Mouse (Mus musculus): ENCODE data around the gene Ddit4.
"Not testable (repeated sequence)": the region's sequence is repeated elsewhere in the genome, so short reads cannot be mapped to it uniquely, and the experiment has no call there.

Gene Ddit4

DNA sequence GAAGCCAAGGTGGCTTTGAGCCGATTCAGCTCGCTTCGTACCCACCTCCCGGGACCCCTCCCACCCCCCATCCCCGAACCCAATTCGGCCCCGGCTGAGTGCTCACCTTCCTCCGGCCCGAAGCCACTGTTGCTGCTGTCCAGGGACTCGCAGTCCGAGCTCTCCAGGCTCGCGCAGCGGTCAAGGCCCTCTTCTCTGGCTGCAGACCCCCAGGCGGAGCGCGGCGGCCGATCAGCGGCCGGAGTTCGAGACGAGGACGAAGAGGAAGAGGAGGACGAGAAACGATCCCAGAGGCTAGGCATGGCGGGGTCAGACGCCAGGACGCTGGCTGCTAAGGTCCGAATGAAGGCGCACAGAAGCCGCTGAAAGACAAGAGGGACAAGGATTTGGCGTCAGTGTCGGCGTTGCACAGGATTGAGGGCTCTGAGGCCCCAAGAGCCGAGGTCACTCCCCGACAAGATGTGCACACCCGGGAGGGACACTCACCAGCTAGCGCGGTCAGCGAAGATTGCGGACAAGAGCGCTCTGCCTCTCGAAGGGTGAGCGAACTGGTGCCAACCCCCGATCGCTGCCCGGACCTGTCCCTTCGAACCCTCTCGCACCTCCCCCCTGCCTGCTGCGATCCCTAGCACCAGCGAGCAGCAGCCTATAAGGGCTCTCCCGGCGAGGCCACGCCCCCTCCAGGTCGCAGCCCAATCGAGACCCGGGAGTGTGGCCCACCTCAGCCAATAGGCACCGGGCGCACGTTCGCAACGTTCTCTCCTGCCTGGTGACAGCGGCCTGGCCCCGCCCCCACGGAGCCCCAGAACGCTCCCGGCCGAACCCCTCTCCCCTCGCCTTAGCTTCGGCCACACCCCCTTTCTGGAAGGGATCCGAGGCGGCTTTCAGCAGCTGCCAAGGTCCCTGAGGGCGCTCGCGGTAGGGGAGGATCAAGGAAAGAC lies at the start of gene Ddit4:
Ddit4 (minus strand) TSS at position 624 of the 941 bp plus-strand sequence.
- peak; percentile 99 to 100 for DNase-seq

DNA sequence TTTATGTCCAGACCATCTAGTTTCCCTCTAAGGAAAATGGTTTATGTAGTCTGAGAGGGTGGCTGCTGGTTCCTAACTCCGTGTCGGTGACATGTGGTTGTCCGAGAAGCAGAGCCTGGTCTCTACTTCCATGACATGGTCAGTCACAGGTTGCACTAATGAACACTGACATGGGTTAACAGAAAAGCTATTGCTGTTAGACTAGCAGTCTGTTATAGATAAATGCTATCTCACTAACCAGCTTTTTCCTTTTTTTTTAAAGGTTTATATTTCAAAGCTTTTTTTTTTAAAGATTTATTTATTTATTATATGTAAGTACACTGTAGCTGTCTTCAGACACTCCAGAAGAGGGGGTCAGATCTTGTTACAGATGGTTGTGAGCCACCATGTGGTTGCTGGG lies 47.4 kb upstream of the Ddit4 start:
- no peak for DNase-seq

DNA sequence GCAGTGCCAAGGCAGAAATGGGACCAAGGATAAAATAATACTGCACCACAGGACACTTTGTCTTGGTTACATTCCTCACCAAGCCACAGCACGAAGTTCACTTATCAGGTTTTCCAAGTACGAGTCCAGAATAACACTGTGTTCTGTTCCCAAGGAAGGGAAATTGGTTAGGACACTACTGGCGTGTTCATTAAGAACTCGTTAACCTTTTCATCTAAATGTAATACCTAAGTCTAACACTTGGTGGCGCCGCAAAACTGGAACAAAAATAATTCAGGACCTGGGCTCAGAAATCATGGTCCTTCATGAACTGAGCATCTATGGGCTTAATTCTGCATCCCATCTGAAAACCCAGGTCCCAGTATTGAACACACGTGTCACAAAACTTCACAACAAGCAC lies 46.0 kb upstream of the Ddit4 start:
- DNase-seq = peak in 1 of 2 experiments; percentile 67

DNA sequence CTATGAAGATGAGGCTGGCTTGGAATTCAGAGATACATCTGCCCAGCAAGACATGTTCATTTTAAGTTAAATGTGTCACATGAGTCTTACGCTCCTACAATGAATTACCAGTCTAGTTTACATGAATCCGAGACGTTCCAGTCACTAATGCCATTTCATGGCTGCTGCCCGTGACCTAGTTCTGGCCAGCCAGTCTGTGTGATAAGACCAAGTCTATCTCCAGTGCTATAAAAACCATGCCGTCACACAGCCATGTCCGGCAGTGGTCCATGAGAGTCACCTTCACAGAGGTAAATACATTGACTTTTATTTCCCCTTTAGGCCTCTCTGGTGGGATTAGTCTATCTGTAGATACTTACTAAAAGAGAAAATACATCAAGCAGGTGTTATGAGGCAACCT lies 44.3 kb upstream of the Ddit4 start:
- no peak for DNase-seq

DNA sequence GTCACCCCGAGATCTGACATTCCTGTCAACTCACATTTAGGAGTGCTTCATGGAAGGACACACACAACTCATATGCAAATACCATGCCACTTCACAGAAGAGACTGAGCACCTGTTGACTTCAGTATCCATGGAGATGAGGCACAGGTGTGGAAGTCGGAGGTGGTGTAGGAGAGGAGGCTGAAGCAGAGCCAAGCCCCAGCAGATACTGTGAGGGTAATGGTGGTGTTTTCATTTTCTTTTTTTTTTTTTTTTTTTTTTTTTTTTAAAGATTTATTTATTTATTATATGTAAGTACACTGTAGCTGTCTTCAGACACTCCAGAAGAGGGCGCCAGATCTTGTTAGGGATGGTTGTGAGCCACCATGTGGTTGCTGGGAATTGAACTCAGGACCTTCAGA lies 42.2 kb upstream of the Ddit4 start:
- DNase-seq = not testable (repeated sequence)

DNA sequence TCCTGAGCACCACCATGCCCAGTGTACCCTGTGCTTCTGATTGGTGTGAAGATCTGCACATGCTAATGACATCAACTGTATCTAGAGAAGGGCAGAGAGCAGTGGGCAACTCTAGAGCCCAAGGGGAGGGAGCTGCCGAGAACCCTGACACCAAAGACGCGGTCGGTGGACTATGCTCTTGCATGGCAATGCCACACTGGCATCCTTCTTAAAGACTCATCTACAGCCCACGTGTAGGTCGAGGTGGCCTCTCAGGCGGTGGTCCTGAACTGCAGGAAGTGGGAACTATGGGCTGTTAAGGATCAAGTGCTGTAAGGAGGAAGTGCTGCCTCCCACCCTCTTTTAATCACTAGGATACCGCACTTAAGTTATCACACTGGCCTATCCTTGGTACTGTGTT lies 40.4 kb upstream of the Ddit4 start:
- no peak for DNase-seq

DNA sequence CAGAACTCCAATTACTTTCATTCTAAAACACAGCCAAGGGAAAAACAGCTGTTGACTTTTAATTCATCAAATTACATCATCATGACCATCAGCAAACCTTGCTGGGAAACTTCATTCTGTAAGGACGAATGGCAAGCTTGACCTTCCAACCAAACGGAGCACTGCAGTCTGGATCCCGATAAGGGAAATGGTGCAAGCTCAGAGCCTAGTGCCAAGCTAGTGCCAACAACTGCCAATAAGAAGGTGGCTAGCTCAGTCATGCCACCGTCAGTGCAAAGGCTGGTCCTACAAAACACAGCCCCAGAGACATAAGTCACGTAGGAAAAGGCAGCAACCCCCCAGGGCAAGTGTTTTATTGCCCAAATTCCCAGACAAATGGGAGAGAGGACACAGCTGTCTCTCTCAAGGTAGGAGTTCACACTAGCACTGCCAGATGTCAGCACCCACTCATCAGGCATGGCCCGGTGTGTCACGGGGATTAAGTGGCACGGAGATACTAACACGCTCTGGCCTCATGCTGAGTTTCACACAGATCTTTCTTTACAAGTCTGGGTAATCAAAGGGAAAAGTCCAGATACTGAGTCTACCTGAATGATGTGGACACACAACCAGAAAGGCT lies 39.7 kb upstream of the Ddit4 start:
- DNase-seq = no peak

DNA sequence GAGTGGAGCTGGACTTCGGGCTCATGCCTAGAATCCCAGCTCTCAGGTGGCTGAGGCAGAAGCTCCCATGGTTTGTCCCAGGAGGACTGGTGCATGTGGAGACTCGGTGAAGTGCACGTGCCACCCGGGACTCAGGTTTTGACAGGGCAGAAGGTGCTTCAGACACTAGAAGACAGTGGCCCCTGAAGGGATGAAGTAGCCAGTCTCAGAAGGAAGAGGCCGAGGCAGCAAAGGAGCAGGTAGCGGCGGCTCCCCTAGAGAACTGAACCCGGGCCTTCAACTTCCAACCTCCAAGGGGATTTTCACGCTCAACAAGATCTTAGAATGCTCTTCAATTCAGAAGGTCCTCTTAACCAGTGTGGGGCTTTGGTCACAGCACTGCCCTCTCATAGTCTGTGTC lies 38.8 kb upstream of the Ddit4 start:
- DNase-seq = no peak

DNA sequence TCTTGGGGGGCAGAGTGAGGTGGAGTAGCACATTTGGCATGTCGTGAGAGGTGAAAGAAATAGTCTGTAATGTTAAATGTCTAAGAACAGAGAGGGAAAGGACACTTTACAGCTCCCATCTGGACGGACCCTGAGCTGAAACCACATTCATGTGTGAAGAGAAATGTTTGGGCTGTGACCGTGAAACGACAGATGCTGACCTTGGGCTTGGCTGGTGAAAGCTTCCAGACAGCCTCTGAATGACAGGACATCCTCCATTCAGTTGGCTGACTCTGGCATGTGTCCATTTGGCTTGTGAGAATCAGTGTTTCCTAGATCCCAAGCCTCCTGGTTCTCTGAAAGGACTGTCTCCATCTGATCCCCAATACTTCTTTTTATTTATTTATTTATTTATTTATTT lies 36.4 kb upstream of the Ddit4 start:
- DNase-seq = no peak

DNA sequence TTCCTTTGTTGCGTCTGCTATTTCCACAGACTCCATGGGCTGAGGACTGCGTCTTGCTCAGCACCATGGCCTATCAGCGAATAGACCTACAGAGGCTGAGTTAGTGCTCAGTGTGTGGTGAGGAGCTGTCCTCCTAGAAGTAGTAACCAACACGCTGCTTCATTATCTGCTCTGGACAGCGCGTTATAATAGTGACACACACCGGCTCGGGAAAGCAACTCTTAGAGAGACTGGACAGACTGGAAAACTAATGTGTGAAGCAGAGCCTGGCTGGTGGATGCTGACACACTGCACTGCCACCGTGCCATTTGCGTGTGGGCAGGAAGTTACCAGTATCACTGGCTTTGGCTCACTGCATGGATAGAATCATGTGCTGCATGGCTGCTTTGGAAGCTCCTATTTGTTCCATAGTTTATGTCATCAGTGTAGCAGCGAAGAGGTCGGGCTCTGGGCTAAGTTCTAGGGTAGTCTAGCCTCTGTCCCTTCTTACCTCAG lies 30.8 kb upstream of the Ddit4 start:
- no peak for DNase-seq

DNA sequence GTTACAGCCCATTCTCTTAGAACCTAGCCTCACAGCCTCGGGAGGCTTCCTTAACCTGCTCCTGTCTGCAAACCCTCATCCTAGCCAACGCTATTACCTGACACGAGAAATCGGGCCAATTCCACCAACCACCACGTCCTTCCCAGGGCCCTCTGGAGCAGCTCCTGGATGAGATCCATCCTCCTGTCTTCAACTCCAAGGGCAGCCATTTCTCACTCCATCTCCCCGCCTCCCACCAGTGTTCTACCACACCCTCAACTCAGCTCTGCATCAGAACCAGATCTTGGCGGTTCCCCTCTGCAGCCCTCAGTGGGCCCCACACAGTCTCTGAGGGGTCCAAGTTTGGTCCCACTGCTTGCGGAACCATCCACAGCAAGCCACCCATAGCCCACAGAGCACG lies 30.2 kb upstream of the Ddit4 start:
- DNase-seq = no peak

DNA sequence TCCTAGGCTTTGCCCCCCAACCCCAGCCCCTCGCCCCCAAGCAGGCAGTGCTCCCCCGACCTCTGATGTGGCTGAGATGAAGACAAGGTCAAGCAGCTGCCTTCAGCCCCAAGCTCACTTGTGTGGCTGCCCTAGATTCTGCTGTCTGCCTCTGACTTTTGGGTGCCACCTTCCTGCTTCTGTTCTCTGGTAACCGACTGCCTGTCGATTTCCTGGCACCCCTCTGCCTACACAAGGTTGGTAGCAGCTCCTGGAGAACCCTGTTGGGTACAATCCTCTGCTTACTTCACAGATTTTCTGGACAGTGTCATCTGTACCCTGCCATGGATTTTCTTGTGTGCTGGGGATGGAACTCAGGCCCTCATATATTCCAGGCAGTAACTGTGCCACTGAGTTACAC lies 29.7 kb upstream of the Ddit4 start:
- no peak for DNase-seq

DNA sequence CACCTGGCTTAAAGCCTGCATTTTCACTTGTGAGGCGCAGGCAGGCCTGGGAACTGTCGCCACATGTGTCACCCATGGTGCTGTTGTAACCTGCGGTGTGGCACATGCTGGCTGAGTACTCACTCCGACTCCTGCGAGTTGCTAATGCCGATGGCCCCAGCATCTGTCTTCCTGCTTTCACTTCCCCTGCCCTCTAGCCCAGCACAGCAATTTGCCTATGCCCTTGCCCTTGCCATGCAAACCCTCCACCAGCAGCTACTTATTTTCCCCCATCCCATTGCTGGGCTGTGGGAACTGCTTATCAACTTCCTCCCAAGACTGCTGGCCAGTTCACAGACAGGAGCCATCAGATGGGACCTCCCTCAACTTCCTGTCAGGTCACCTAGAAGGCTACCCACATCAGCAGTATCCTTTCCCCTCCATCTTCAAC lies 29.2 kb upstream of the Ddit4 start:
- DNase-seq = no peak

DNA sequence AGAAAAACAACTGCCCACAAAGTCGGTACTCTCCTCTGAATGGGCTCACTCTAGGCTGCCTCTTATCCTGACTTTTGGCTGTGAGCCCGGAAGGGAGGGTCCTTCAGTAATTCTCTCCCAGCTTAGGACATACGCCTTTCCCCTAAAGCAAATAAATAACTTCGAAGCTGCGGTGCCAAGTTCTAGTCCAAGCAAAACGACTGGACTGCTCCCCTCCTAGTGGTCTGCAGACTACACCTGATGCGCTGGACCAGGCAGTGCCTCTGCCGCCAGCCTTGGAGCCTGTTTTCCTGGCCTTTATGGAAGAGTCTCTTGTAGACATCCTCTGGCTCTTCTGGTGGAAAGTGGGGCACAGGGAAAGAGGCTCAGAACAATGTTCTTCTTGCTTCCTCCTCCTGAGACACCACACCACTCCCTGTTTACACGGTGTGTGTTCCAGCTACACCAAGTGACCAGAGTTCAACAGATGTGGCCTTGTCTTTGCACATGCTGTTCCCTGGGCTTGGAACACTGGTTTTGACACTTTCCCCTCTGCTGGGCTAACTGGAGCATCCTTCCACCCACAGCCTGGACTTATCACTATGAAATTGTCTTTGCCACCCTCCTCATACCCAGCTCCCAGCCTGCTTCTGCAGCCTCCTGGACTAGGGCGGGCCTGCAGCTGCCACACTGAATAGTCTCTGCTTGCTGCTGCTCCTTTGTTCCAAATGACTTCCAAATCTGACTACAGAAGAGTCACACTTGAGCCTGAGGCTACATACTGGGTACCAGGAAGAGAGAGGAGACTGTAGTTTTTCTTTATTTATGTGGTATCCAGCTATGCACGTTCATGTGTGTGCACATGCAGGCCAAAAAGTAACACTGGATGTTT lies 27.5 kb upstream of the Ddit4 start:
- no peak for DNase-seq

DNA sequence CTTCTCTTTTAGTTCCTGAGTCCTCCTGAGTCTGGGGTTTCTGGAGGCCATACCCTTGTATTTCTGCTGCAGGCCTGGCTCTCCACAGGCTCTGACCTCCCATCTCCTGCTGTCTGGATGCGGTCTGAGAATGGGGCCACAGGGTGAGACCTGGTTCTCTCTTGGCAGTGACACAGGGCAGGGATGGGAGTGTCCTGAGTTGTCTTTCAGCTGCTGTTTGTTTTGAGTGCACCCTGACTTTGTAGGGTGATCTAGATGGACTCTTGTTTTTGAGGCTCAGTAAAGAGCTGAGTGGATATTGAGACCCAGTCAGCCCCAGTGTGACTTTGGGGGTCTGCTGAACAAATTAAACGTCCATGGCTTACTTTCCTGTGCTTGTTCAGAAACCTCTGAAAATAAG lies 26.8 kb upstream of the Ddit4 start:
- no peak for DNase-seq

DNA sequence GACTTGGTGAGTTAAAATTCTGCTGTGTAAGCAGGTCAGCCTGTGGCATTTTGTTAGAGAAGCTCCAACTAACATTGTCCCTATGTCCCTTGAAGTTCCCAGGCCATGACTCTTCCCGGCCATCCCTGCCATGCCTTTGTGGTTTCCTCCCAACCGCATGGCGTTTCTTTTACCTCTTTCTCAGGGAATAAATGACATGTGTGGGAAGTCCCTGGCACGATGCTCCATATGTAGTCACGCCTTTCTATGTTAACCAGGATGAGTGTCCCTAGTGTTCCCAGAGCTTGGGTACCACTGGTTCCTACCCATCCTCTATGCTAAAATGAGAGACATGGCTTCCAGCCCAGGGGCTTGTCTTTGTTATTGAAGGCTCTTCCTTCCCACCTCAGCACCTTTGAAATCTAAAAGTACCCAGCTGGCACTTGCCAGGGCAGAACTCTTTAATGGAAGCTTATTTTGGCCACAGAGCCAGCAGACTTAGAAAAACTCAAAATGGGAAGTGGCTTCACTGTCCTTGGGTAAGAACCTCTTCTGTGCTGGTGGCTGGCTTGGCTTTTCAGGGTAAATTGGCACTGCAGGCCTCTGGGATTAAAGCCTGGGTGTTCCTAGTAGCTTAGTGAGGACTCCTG lies 26.2 kb upstream of the Ddit4 start:
- DNase-seq = no peak

DNA sequence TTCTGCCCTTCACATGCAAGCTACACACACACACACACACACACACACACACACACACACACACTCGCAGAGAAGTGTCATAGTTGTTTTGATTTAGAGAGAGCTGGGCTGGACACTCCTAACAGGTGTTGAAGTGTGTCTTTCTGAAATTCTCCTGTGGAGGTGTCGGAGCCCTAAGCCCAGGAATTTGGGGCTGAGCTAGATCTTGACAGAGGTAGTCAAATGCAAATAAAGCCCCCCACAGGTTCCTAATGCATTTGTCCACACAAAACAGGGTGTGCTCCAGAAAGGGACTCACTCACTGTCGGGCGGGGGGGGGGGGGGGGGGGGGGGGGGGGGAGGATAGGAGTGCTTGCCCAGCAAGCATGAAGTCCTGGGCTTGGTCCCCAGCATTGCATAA lies 25.5 kb upstream of the Ddit4 start:
- no peak for DNase-seq

DNA sequence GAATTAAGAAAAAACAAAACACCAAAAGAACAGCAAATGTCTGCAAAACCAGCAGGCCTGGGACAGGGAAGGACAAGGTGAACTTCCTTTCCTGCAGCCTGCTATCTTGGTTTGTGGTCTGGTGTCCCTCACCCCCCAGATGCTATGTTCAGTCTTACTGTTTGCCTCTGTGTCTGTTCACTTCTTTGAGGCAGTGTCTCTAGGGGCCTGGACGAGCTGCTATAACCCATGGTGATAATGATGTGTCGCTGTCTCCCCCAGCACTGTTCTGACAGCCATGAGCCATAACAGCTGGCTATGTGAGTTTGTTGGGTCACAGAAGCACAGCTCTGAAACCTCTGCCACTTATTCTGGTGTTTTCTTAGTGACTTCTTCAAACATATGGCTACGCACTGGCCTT lies 23.2 kb upstream of the Ddit4 start:
- DNase-seq = no peak

DNA sequence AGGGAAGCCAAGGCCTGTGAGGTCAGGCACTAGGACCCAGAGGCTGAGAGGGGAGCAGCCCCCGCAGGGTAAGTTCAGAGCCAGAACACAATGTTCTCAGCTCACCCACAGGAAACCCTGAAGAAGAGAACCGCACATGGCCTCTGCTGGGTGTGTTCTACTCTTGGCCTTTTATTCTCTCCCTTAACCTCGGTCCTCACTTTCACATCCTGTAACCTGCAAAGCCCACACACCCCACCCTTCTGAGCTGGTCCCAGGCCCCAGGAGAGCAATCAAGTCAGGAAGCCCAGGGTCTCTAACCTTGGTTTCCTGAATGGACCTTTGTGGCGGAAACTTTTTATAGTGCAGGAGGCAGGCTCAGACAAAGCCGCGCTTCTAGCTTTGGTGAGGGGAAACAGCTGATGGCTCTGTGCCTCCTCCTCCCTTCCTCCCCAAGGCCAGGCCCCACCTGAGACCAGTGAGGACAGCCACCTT lies 22.6 kb upstream of the Ddit4 start:
- peak; percentile 56 to 67 for DNase-seq

DNA sequence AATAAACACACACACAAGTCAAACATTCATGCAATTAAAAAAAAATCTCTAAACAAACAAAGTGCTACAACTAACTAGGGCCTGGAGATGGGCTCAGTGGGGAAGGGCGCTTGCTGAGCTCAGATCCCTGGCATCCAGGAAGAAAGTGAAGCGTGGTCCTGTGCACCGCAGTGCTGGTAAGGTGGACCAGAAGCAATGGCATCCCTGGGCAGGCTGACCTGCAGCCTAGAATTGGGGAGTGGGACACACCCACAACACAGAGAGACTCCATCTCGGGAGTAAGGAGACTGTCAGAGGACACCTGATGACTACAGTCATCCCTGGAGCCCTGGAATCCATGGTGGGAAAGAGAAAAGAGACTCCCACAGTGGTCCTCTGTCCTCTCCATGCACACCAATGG lies 21.8 kb upstream of the Ddit4 start:
- no peak for DNase-seq

DNA sequence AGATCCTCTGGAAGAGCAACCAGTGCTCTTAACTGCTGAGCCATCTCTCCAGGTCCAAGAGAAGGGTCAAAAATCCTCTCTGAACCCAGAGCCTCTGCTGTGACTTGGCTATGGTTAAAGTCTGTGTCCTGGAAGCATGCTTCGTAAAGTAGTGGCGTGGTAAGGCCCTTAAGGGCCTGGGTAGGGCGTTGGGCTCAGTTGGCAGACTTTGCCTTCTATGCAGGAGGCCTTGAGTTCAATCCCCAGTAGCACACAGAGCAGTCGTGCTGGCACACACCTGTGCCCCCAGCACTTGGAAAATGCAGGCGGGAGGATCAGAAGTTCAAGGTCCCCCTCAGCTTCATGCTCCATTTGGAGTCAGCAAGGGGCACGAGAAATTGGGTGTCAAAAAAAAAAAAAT lies 21.4 kb upstream of the Ddit4 start:
- no peak for DNase-seq

DNA sequence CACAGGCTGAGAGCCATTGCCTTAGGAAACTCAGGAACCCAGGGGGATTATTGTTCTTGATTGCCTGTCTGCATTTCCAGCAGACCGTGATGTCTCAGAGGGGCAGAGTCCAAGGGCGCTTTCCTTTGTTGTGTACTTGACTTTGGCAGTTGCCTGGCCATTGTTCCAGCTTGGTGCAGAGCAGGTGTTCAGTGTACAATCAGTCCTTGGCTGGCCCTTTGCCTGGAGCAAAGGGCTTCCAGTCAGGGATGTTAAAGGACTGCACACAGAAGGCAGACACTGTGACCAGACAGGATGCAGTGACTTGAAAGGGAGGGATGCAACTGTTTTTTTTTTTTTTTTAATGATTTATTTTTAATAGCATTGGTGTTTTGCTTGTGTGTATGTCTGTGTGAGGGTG lies 20.9 kb upstream of the Ddit4 start:
- no peak for DNase-seq

DNA sequence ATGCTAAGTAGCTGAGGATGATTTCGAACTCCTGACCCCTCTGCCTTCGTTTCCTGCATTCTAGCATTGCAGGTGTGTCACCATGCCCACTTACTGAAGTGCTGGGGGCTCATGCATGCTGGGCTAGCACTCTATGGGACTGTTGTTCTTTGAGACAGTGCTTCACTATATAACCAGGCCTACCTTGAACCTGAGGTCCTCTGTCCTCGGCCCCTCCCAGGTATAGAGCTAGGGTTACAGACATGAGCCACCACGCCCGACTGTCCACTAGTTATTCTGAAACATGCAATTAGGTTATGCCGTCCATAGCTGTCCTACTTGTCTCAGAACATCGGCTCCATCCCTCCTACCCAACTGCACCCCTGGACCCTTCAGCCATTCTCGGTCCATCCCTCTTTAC lies 20.2 kb upstream of the Ddit4 start:
- no peak for DNase-seq

Data from cerebellum, postnatal 36 days (tissue).